Mouse (Mus musculus) heart, embryonic 13.5 days (tissue): Measurements from ENCODE around the gene A230050P20Rik. TPM values are rescaled to one million over a fixed set of nuclear protein-coding genes. Genes with fewer than 3 reads are reported as not detected.

Experiments used
- ATAC-seq: fragments of 200-750 bp; cut with Nextera tagmentation; 2 replicates; pipeline ENCODE4 v1.8.0; 2017; ENCODE audit warnings: moderate TSS enrichment; ENCODE audit not compliant: insufficient number of reproducible peaks, low FRiP score, low TSS enrichment; ENCODE audit errors: extremely low read depth
- H3K27ac ChIP-seq: fragments of 300-500 bp; sonication (generic); replicated peaks from 2 replicates; pipeline ENCODE4 v1.5.1; 2015; ENCODE audit warnings: moderate library complexity, mild to moderate bottlenecking, inconsistent platforms
- H3K27me3 ChIP-seq: fragments of 300-500 bp; sonication (generic); replicated peaks from 2 replicates; pipeline ENCODE4 v1.6.1; 2015; ENCODE audit warnings: mild to moderate bottlenecking, inconsistent platforms
- H3K36me3 ChIP-seq: fragments of 300-500 bp; sonication (generic); 2 replicates; pipeline ENCODE4 v1.6.1; 2015; ENCODE audit warnings: mild to moderate bottlenecking, inconsistent platforms
- H3K4me1 ChIP-seq: fragments of 300-500 bp; sonication (generic); 2 replicates; pipeline ENCODE4 v1.6.1; 2015; ENCODE audit warnings: inconsistent platforms
- H3K4me2 ChIP-seq: fragments of 300-500 bp; sonication (generic); 2 replicates; pipeline ENCODE4 v1.6.1; 2015; ENCODE audit warnings: inconsistent platforms, mild to moderate bottlenecking, moderate library complexity
- H3K4me3 ChIP-seq: fragments of 300-500 bp; sonication (generic); 2 replicates; pipeline ENCODE4 v1.5.1; 2015; ENCODE audit warnings: moderate library complexity, mild to moderate bottlenecking, inconsistent platforms
- H3K9ac ChIP-seq: fragments of 300-500 bp; sonication (generic); 2 replicates; pipeline ENCODE4 v1.6.1; 2015; ENCODE audit warnings: inconsistent platforms, mild to moderate bottlenecking, moderate library complexity
- H3K9me3 ChIP-seq: fragments of 300-500 bp; sonication (generic); 2 replicates; pipeline ENCODE4 v1.6.1; 2016; ENCODE audit warnings: inconsistent platforms
- WGBS: fragments of 180-500 bp; shearing (Covaris S2); methylation state at CpG from one replicate; pipeline ENCODE4 v1.1.7; 2015; ENCODE audit warnings: mixed read lengths; 5-methylcytosine and 5-hydroxymethylcytosine counted together
- polyA plus RNA-seq: library from polyadenylated mRNA; unstranded; fragments of >200 nt; fragmentation: Nextera tagmentation; extraction: Ambion mirVana; gene quantifications from 2 replicates; pipeline ENCODE4 v1.2.1, GENCODE M21; 2015

A230050P20Rik gene
- polyA plus RNA-seq, 1 experiment from 2014 or later: 6.5 TPM

GRCm38 (mm10) chr9:20842670-20843069 is 25.8 kb upstream of the A230050P20Rik start:
- Histone ChIP-seq H3K4me3 (no peak overlapping the region), H3K27ac (no peak overlapping the region), H3K4me2 (no peak overlapping the region), H3K9ac (no peak overlapping the region), H3K9me3 (no peaks in the 10 kb centered on the region), H3K27me3 (peaks cover 24% of the 10 kb centered on the region), H3K36me3 (no peaks in the 10 kb centered on the region), H3K4me1 (no peaks in the 10 kb centered on the region)
- WGBS: 27% methylated on average over 2 of the region's 2 CpGs
- ATAC-seq: no peak

GRCm38 (mm10) chr9:20850179-20850578 is 18.3 kb upstream of the A230050P20Rik start:
- Histone ChIP-seq H3K4me3 (no peak overlapping the region), H3K27ac (no peak overlapping the region), H3K4me2 (no peak overlapping the region), H3K9ac (no peak overlapping the region), H3K36me3 (no peaks in the 10 kb centered on the region), H3K27me3 (peaks cover 23% of the 10 kb centered on the region), H3K4me1 (no peaks in the 10 kb centered on the region), H3K9me3 (no peaks in the 10 kb centered on the region)
- ATAC-seq: no peak
- 66% methylated on average over 2 of the region's 2 CpGs for WGBS

- ATAC-seq: no peak
- no peaks in the 10 kb centered on the region for H3K36me3 ChIP-seq
- no peaks in the 10 kb centered on the region for H3K4me1 ChIP-seq
- no peak overlapping the region for H3K27ac ChIP-seq
- WGBS: 7% methylated on average over 6 of the region's 6 CpGs
- peaks cover 23% of the 10 kb centered on the region for H3K27me3 ChIP-seq
- H3K9me3 ChIP-seq: no peaks in the 10 kb centered on the region
- H3K4me3 ChIP-seq: no peak overlapping the region
- no peak overlapping the region for H3K9ac ChIP-seq
- H3K4me2 ChIP-seq: no peak overlapping the region
These were observed 11.3 kb upstream of the A230050P20Rik start for GRCm38 (mm10) chr9:20857131-20857530.

GRCm38 (mm10) chr9:20859926-20860325 is 8.5 kb upstream of the A230050P20Rik start:
- ATAC-seq: no peak
- Histone ChIP-seq H3K27ac (no peak overlapping the region), H3K27me3 (peaks cover 17% of the 10 kb centered on the region), H3K36me3 (no peaks in the 10 kb centered on the region), H3K9ac (no peak overlapping the region), H3K4me3 (no peak overlapping the region), H3K4me2 (no peak overlapping the region), H3K4me1 (no peaks in the 10 kb centered on the region), H3K9me3 (no peaks in the 10 kb centered on the region)
- WGBS: 46% methylated on average over 6 of the region's 6 CpGs

- H3K27ac ChIP-seq: no peak overlapping the region
- no peaks in the 10 kb centered on the region for H3K4me1 ChIP-seq
- H3K4me2 ChIP-seq: no peak overlapping the region
- no peak overlapping the region for H3K4me3 ChIP-seq
- H3K9ac ChIP-seq: no peak overlapping the region
- H3K27me3 ChIP-seq: peaks cover 25% of the 10 kb centered on the region
- 10% methylated on average over 4 of the region's 4 CpGs for WGBS
- H3K36me3 ChIP-seq: no peaks in the 10 kb centered on the region
- no peak for ATAC-seq
- H3K9me3 ChIP-seq: no peaks in the 10 kb centered on the region
These were observed 6.6 kb upstream of the A230050P20Rik start for GRCm38 (mm10) chr9:20861821-20862220.

- H3K4me3 ChIP-seq: no peak overlapping the region
- H3K9ac ChIP-seq: no peak overlapping the region
- no peaks in the 10 kb centered on the region for H3K9me3 ChIP-seq
- WGBS: 47% methylated on average over 4 of the region's 4 CpGs
- no peaks in the 10 kb centered on the region for H3K4me1 ChIP-seq
- no peaks in the 10 kb centered on the region for H3K36me3 ChIP-seq
- no peak overlapping the region for H3K4me2 ChIP-seq
- no peak for ATAC-seq
- peaks cover 29% of the 10 kb centered on the region for H3K27me3 ChIP-seq
- no peak overlapping the region for H3K27ac ChIP-seq
These were observed 6.2 kb upstream of the A230050P20Rik start for GRCm38 (mm10) chr9:20862225-20862624.

GRCm38 (mm10) chr9:20866879-20867278 is 1.6 kb upstream of the A230050P20Rik start:
- H3K27me3 ChIP-seq: peaks cover 53% of the 10 kb centered on the region
- WGBS: 47% methylated on average over 3 of the region's 3 CpGs
- ATAC-seq: no peak

GRCm38 (mm10) chr9:20869246-20869645 is 804 bp downstream of the A230050P20Rik start:
- H3K36me3 ChIP-seq: no peaks in the 10 kb centered on the region
- H3K4me2 ChIP-seq: peak overlapping the region; percentile 77
- peak overlapping the region; percentile 65 for H3K4me3 ChIP-seq
- no peak for ATAC-seq
- H3K27ac ChIP-seq: no peak overlapping the region
- WGBS: 2% methylated on average over 19 of the region's 19 CpGs
- peaks cover 13% of the 10 kb centered on the region for H3K4me1 ChIP-seq
- H3K27me3 ChIP-seq: peaks cover 53% of the 10 kb centered on the region
- H3K9me3 ChIP-seq: no peaks in the 10 kb centered on the region
- peak overlapping the region; percentile 79 for H3K9ac ChIP-seq

More at GRCm38 (mm10) chr9:20866879-20867278, 1.6 kb upstream of the A230050P20Rik start:
- Histone ChIP-seq H3K36me3 (no peaks in the 10 kb centered on the region), H3K9ac (no peak overlapping the region), H3K9me3 (no peaks in the 10 kb centered on the region), H3K4me1 (peaks cover 13% of the 10 kb centered on the region), H3K4me3 (no peak overlapping the region), H3K27ac (no peak overlapping the region), H3K4me2 (no peak overlapping the region)

- Histone ChIP-seq H3K9ac (no peak overlapping the region), H3K36me3 (no peaks in the 10 kb centered on the region), H3K4me1 (peaks cover 13% of the 10 kb centered on the region), H3K9me3 (no peaks in the 10 kb centered on the region), H3K4me3 (no peak overlapping the region), H3K4me2 (no peak overlapping the region), H3K27me3 (peaks cover 55% of the 10 kb centered on the region), H3K27ac (no peak overlapping the region)
- 71% methylated on average over 12 of the region's 12 CpGs for WGBS
- no peak for ATAC-seq
These were observed 2.0 kb downstream of the A230050P20Rik start for GRCm38 (mm10) chr9:20870211-20871173.

GRCm38 (mm10) chr9:20872991-20873390 is 4.5 kb downstream of the A230050P20Rik start:
- ATAC-seq: no peak
- Histone ChIP-seq H3K27me3 (peaks cover 37% of the 10 kb centered on the region), H3K36me3 (no peaks in the 10 kb centered on the region), H3K4me1 (peaks cover 18% of the 10 kb centered on the region), H3K4me2 (no peak overlapping the region), H3K9ac (no peak overlapping the region), H3K9me3 (no peaks in the 10 kb centered on the region), H3K27ac (no peak overlapping the region), H3K4me3 (no peak overlapping the region)
- WGBS: 86% methylated on average over 10 of the region's 10 CpGs

- H3K9ac ChIP-seq: no peak overlapping the region
- no peak for ATAC-seq
- H3K4me3 ChIP-seq: no peak overlapping the region
- H3K27ac ChIP-seq: no peak overlapping the region
- H3K4me2 ChIP-seq: no peak overlapping the region
- H3K9me3 ChIP-seq: no peaks in the 10 kb centered on the region
- whole genome bisulfite sequencing: 76% methylated on average over 12 of the region's 12 CpGs
- H3K27me3 ChIP-seq: peaks cover 31% of the 10 kb centered on the region
- H3K4me1 ChIP-seq: peaks cover 15% of the 10 kb centered on the region
- no peaks in the 10 kb centered on the region for H3K36me3 ChIP-seq
These were observed 5.1 kb downstream of the A230050P20Rik start for GRCm38 (mm10) chr9:20873521-20873920.
